Mouse (Mus musculus): ENCODE measurements around the gene Dip2b. TPM values are rescaled to one million over a fixed set of nuclear protein-coding genes. Genes with fewer than 3 reads are reported as not detected.

The Dip2b gene
- polyA plus RNA-seq, 1 experiment from 2014 or later, result 14.3 TPM

DNA sequence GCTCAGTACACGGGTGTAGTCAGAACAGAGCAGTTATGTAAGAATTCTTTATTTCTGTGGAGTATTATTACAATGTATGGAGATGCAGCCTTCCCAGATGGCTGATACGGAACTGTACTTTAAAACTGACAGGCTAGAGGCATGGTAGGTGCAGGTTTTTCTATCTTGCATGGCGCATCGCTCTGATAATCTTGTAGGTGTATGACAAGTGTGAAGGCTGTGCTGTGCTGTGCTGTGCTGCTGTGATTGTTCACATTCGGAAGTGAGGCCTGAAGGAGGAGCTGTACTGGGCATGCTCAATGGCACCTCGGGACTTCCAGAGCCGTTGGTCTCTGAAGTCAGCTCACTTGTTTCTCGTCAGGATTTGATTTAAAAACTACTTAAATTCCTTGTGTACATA, 31.6 kb downstream of the Dip2b start:
- Histone ChIP-seq H3K9me3 (no peaks in the 10 kb centered on the region), H3K36me3 (no peaks in the 10 kb centered on the region), H3K9ac (replicated peaks) (no peak overlapping the region), H3K4me3 (replicated peaks) (no peak overlapping the region), H3K27ac (no peak overlapping the region), H3K27me3 (no peaks in the 10 kb centered on the region), H3K4me1 (replicated peaks) (peaks cover 36% of the 10 kb centered on the region), H3K4me2 (no peak overlapping the region)
- 82% methylated on average over 8 of the region's 8 CpGs for WGBS
- no peak for ATAC-seq (ENCODE audit: insufficient number of reproducible peaks, insufficient read depth, low FRiP score, low TSS enrichment, low read depth)

DNA sequence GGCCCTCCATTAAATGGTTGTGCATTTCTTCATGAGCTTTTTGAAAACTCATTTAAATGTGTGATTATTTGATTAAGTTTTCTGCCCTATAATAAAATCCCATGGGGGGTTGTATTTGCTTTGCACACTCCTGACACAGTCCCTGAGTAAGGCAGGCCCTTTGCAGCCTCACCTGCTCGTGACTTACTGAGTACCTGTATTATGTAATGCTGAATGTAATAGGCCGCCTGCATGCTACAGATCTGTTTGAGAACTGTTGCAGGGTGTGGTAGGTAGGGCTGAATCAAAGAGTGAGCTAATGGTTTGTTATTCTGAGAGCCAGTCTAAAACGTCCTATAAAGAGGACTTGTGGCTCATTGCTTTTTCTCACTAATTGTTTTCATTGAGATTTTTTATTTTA, 33.4 kb downstream of the Dip2b start:
- H3K4me1 ChIP-seq (replicated peaks), result peaks cover 42% of the 10 kb centered on the region
- H3K4me3 ChIP-seq (replicated peaks), result no peak overlapping the region
- 82% methylated on average over 3 of the region's 3 CpGs for WGBS
- H3K4me2 ChIP-seq, result no peak overlapping the region
- H3K27ac ChIP-seq, result no peak overlapping the region
- H3K27me3 ChIP-seq, result no peaks in the 10 kb centered on the region
- no peak overlapping the region for H3K9ac ChIP-seq (replicated peaks)
- H3K36me3 ChIP-seq, result no peaks in the 10 kb centered on the region
- H3K9me3 ChIP-seq, result no peaks in the 10 kb centered on the region
- ATAC-seq (ENCODE audit: insufficient number of reproducible peaks, insufficient read depth, low FRiP score, low TSS enrichment, low read depth), result no peak

DNA sequence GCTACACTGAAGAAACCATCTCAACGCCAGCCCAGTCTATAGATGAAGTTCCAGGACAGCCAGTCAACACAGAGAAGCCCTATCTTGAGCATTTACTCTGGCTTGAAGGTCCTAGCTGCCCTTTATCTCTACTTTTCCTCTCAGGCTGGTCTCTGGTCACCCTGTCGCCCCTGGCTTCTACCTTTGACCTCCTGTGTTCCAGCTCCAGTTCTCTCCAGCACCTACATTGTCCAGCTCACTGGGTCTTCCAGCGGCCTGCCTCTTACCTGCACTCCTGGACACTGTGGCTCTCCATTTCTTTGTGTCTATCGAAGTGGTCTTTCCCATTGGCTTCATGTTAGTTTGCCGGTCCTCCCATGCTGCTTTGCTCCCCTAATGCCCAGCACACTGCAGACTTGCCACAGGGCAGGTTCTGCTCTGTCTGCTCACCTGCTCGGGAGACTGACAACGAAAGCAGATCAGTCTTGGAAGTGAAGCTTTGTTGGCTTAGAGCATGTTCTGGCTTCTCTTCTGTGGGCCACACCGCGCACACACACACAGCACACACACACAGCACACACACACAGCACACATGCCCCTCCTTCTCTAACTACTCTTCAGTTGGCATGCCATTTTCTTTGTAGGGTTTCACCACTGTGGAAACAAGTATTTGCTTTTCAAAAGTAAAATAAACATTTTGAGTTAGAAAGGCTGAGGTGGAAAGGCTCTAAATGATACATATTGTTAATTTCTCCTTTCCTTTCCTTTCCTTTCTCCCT, 35.4 kb downstream of the Dip2b start:
- H3K27me3 ChIP-seq, result no peaks in the 10 kb centered on the region
- WGBS, result 81% methylated on average over 9 of the region's 9 CpGs

DNA sequence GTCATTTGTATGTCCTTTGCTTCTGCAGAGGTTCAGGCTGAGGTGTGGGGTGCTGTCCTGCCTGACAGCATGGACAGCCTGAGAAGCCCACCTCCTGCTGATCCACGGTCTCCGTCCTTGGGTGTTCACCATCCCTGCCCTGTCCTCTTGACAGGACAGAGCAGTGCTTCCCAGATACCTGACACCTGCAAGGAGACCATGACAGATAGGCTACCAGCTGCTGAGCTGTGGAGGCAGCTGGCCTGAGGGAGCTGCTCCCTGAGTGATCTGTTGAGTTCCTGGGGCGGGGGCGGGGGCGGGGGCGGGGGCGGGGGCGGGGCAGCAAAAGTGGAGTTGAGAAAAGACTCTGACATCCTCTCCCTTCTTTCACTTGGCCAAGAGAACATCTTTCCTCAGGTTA, 36.3 kb downstream of the Dip2b start:
- Histone ChIP-seq H3K27ac (no peak overlapping the region), H3K4me2 (no peak overlapping the region), H3K36me3 (no peaks in the 10 kb centered on the region), H3K9ac (replicated peaks) (no peak overlapping the region), H3K4me3 (replicated peaks) (no peak overlapping the region), H3K4me1 (replicated peaks) (peaks cover 42% of the 10 kb centered on the region), H3K27me3 (no peaks in the 10 kb centered on the region), H3K9me3 (no peaks in the 10 kb centered on the region)
- no peak for ATAC-seq (ENCODE audit: insufficient number of reproducible peaks, insufficient read depth, low FRiP score, low TSS enrichment, low read depth)
- 11% methylated on average over 8 of the region's 8 CpGs for WGBS

More for the DNA sequence above, 35.4 kb downstream of the Dip2b start:
- Histone ChIP-seq H3K4me3 (replicated peaks) (no peak overlapping the region), H3K9me3 (no peaks in the 10 kb centered on the region), H3K36me3 (no peaks in the 10 kb centered on the region), H3K27ac (no peak overlapping the region), H3K4me2 (no peak overlapping the region), H3K9ac (replicated peaks) (no peak overlapping the region), H3K4me1 (replicated peaks) (peaks cover 42% of the 10 kb centered on the region)
- ATAC-seq (ENCODE audit: insufficient number of reproducible peaks, insufficient read depth, low FRiP score, low TSS enrichment, low read depth), result no peak

DNA sequence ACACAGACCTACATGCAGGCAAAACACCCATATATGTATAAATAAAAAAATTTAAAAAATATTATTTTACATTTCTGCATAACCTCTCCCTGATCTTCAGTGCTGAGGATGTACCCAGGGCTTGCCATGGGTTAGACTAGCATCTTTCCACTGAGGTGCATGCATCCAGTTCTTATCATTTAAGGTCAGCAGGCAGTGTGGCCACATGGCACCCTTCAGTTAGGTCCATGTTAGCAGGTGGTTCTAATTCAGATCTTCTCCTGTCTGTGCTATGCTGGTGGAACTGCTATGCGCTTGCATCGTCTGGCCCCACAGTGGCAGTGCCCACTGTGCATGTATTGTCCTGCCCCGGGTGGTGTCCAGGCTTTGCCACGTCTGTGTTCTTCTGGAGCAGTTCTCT, 37.9 kb downstream of the Dip2b start:
- no peak for ATAC-seq (ENCODE audit: insufficient number of reproducible peaks, insufficient read depth, low FRiP score, low TSS enrichment, low read depth)
- 79% methylated on average over 4 of the region's 4 CpGs for WGBS
- Histone ChIP-seq H3K9ac (replicated peaks) (no peak overlapping the region), H3K4me3 (replicated peaks) (no peak overlapping the region), H3K27ac (no peak overlapping the region), H3K4me2 (no peak overlapping the region), H3K27me3 (no peaks in the 10 kb centered on the region), H3K9me3 (no peaks in the 10 kb centered on the region), H3K4me1 (replicated peaks) (peaks cover 45% of the 10 kb centered on the region), H3K36me3 (no peaks in the 10 kb centered on the region)

DNA sequence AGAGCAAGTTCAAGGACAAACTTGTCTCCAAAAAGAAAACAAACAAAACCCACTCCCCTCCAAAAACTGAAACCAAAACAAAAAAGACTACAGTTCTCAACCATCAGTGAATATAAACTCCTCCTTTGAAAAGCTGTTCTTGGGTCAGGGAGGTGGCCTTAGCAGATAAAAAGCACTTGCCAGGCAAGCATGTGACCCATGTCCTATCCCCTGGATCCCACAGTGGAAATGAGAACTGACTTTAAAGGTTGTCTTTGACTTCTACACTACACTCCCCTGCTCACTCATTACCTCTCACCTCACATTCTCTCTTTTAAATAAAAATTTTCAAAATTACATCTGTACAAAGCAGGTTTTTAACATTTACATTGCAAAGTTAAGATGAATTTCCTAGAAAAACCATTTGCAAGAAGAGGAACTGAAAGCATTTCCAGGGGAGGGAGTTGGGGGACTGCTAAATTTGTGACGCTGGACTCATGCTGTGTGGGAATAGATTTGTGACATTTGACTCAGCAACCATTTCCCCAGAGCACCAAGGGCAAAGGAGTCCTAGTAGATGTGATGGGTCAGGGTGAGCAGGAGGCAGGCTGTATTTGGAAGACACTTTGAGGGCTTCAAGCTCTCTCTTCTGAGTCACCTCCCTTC, 42.5 kb downstream of the Dip2b start:
- Histone ChIP-seq H3K9me3 (no peaks in the 10 kb centered on the region), H3K36me3 (no peaks in the 10 kb centered on the region), H3K4me3 (replicated peaks) (no peak overlapping the region), H3K27me3 (no peaks in the 10 kb centered on the region), H3K9ac (replicated peaks) (no peak overlapping the region), H3K27ac (no peak overlapping the region), H3K4me2 (no peak overlapping the region), H3K4me1 (replicated peaks) (peaks cover 19% of the 10 kb centered on the region)
- WGBS, result 81% methylated on average over 1 of the region's 1 CpGs
- no peak for ATAC-seq (ENCODE audit: insufficient number of reproducible peaks, insufficient read depth, low FRiP score, low TSS enrichment, low read depth)

DNA sequence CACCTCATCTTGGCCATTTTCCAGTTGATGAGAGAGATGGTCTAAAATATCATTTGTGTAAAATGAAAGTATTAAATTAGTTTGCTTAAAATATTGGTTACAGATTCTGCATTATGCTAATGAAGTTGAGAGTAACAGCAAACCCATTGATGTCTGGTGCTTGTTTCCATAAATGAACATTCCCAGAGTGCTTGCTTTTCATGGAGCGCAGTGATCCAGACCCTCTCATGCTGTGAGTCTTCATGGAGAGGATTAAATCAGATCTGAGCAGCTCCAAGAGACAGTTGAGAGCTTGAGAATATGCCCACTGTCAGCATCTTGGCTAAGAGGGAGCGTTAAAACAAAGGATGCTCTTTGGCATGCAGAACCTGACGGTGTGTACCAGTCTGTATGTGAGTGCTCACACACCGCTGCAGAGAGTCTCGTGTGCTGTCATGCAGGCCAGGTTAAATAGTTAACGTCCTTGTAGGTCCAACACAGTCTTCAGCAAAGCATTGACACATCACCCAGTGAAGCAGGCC, 43.1 kb downstream of the Dip2b start:
- Histone ChIP-seq H3K4me2 (no peak overlapping the region), H3K27ac (no peak overlapping the region), H3K27me3 (no peaks in the 10 kb centered on the region), H3K4me1 (replicated peaks) (peaks cover 14% of the 10 kb centered on the region), H3K9me3 (no peaks in the 10 kb centered on the region), H3K4me3 (replicated peaks) (no peak overlapping the region), H3K36me3 (no peaks in the 10 kb centered on the region), H3K9ac (replicated peaks) (no peak overlapping the region)
- WGBS, result 86% methylated on average over 6 of the region's 6 CpGs
- no peak for ATAC-seq (ENCODE audit: insufficient number of reproducible peaks, insufficient read depth, low FRiP score, low TSS enrichment, low read depth)

DNA sequence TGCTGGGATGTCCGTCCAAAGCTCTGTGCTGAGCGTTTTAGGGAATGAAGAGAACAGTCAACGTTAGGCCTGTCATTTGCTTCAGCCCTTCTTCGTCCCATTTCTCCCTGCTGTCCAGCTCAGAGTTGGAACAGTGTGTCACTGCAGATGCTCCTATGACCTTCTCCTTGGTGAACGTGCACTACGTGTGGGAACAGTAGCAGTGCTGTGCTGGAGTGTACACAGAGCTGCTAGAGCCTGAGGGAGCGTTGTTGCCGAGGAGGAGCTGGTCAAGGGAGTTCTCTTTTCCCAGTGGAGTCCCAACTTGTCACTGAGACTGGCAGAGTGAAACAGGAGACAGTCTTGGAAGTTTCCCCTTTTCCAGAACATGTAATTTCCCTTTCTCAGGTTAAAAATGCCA, 43.6 kb downstream of the Dip2b start:
- H3K9ac ChIP-seq (replicated peaks), result no peak overlapping the region
- WGBS, result 78% methylated on average over 8 of the region's 8 CpGs
- H3K27me3 ChIP-seq, result no peaks in the 10 kb centered on the region
- no peaks in the 10 kb centered on the region for H3K9me3 ChIP-seq
- no peak overlapping the region for H3K4me2 ChIP-seq
- H3K36me3 ChIP-seq, result no peaks in the 10 kb centered on the region
- peaks cover 8% of the 10 kb centered on the region for H3K4me1 ChIP-seq (replicated peaks)
- no peak overlapping the region for H3K4me3 ChIP-seq (replicated peaks)
- H3K27ac ChIP-seq, result no peak overlapping the region
- no peak for ATAC-seq (ENCODE audit: insufficient number of reproducible peaks, insufficient read depth, low FRiP score, low TSS enrichment, low read depth)

DNA sequence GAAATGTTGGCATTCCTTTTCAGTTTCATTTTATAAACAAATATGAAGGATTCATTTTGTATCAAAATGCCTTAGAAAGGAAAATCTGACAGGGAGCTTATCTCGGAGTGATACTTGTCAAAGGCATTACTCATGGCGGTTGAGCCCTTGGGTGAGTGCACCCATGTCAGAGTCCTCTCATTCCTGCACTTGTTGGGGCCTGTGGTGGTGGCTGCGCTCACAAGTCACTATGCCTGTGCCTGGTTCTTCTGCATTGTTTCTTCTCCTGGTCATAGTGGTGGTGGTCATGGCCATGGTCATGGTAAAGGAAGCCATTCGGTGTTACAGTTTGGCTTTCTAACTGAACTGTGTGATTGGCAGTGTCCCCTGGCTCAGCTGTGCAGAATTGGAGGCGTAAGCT, 44.3 kb downstream of the Dip2b start:
- Histone ChIP-seq H3K4me2 (no peak overlapping the region), H3K27ac (no peak overlapping the region), H3K27me3 (no peaks in the 10 kb centered on the region), H3K4me1 (replicated peaks) (peaks cover 9% of the 10 kb centered on the region), H3K9me3 (no peaks in the 10 kb centered on the region), H3K36me3 (no peaks in the 10 kb centered on the region), H3K9ac (replicated peaks) (no peak overlapping the region), H3K4me3 (replicated peaks) (no peak overlapping the region)
- no peak for ATAC-seq (ENCODE audit: insufficient number of reproducible peaks, insufficient read depth, low FRiP score, low TSS enrichment, low read depth)
- WGBS, result 88% methylated on average over 5 of the region's 5 CpGs

DNA sequence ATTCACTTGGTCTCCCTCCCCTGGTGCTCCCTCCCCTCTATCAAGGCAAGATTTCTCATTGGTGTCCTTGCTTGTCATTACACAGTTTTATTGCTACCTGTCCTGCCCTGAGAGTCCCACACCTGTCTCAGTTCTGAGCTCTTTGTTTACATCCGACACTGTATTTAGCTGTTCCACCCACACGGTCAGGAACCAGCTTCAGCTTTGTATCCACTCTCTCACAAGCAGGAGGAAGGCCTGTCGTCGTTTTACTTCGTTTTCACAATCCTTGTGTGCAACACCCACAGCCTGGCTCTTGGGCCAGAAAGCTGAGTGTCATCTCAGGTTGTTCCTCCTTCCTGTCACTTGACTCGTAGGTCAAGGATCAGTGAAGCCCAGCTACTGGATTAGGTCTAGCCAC, 45.4 kb downstream of the Dip2b start:
- no peak for ATAC-seq (ENCODE audit: insufficient number of reproducible peaks, insufficient read depth, low FRiP score, low TSS enrichment, low read depth)
- Histone ChIP-seq H3K9ac (replicated peaks) (no peak overlapping the region), H3K36me3 (no peaks in the 10 kb centered on the region), H3K9me3 (no peaks in the 10 kb centered on the region), H3K27ac (no peak overlapping the region), H3K27me3 (no peaks in the 10 kb centered on the region), H3K4me2 (no peak overlapping the region), H3K4me1 (replicated peaks) (peaks cover 17% of the 10 kb centered on the region), H3K4me3 (replicated peaks) (no peak overlapping the region)
- WGBS, result 78% methylated on average over 6 of the region's 6 CpGs

DNA sequence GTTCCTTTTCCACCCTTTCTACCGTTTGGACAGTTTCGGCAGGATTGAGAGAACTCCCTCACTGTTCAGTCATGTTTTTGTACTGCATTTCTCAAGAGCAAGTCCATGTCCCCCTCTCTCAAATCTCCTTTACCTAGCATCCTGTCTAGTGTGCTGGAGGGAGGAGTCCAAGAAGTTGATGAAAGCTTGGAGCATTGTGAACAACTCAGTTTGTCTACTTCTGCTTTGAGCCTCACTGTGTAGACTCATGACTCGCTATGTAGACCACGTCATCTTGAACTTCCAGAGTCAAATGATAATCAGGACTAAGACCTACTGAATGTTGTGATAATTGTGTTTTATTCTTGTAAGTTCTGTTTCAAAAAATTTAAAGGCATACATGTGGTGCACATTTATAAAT, 46.4 kb downstream of the Dip2b start:
- Histone ChIP-seq H3K9me3 (no peaks in the 10 kb centered on the region), H3K36me3 (no peaks in the 10 kb centered on the region), H3K9ac (replicated peaks) (no peak overlapping the region), H3K27ac (no peak overlapping the region), H3K27me3 (no peaks in the 10 kb centered on the region), H3K4me2 (no peak overlapping the region), H3K4me3 (replicated peaks) (no peak overlapping the region), H3K4me1 (replicated peaks) (peaks cover 23% of the 10 kb centered on the region)
- 89% methylated on average over 4 of the region's 4 CpGs for WGBS
- ATAC-seq (ENCODE audit: insufficient number of reproducible peaks, insufficient read depth, low FRiP score, low TSS enrichment, low read depth), result no peak

All from limb, embryonic 12.5 days (tissue).